Mouse (Mus musculus) ES-E14 (cell line): ENCODE data around the gene Ccdc85c.

ENCODE experiments used
- HCFC1 ChIP-seq: IDR thresholded peaks from 2 replicates; pipeline ENCODE4 v1.6.1; 2012; ENCODE audit warnings: low read length, inconsistent platforms, borderline replicate concordance; ENCODE audit not compliant: insufficient read depth
- ZC3H11A ChIP-seq: IDR thresholded peaks from 2 replicates; pipeline ENCODE4 v1.6.1; 2012; ENCODE audit warnings: low read depth, mild to moderate bottlenecking, inconsistent platforms, low read length, borderline replicate concordance

GRCm38 (mm10) chr12:108272143-108272635, 3.0 kb downstream of the Ccdc85c start:
- TF ChIP-seq HCFC1 (no peak), ZC3H11A (no peak)
